Comparison of ENCODE assay signal across 15 mouse cellular contexts in genomic region chr13:103770821-103771220, GRCm38 (mm10).
DNase-seq lines count a peak whose midpoint lies in the region.
"Had no signal": no experiment of that assay in that cellular context is flagged by ENCODE, and none has a peak within 500 bp of the region (broad histone marks: within the 10 kb centered on the region; RNA-seq: fewer than 3 reads in every experiment).

No protein-coding gene starts in this region.

- peak; percentile 14 for DNase-seq in kidney, adult 9 months
- DNase-seq in kidney, postnatal 10 days: no peak
- DNase-seq in 416B (ENCODE audit: low read depth): peak; percentile 44
- peak; percentile 16 for DNase-seq in A20 (ENCODE audit: low read depth, low spot score)
- peak; percentile 64 for DNase-seq in fat pad, adult 2 months (ENCODE audit: extremely low read depth, low read depth, low spot score)
- no peak for DNase-seq in retina, postnatal 1 day
- no peak for DNase-seq in frontal cortex, postnatal 25 days (ENCODE audit: low spot score in 2 of 2)
- DNase-seq: adrenal gland, adult 8-10 months; adrenal gland, postnatal 36 days; cerebellum, adult 2 months; cerebellum, postnatal 10 days; gastrocnemius, postnatal 36 days; heart, adult 18-20 months; heart, postnatal 10 days; heart, postnatal 4 days had no signal

Comparison
In these comparisons a context has a peak if more than half of its experiments do, and no peak if none do; other contexts are left out.
1. DNase-seq: peak in kidney, adult 9 months (single experiment), 416B (single experiment), A20 (single experiment) and fat pad, adult 2 months (single experiment); none in kidney, postnatal 10 days (single experiment), retina, postnatal 1 day (single experiment) and frontal cortex, postnatal 25 days (0 of 2).